Mouse (Mus musculus) MEL (cell line): ENCODE data around the gene Map3k6. TPM values are rescaled to one million over a fixed set of nuclear protein-coding genes. Genes with fewer than 3 reads are reported as not detected.

Experiments
- DNase-seq: peaks from one replicate; pipeline ENCODE4 v3.0.0; 2011; ENCODE audit warnings: low read depth, low spot score
- H3K27ac ChIP-seq: 2 replicates; pipeline ENCODE4 v1.5.1; 2012; ENCODE audit warnings: low read depth, mild to moderate bottlenecking, control low read depth, low read length, moderate library complexity; ENCODE audit not compliant: control insufficient read depth
- H3K27me3 ChIP-seq, 2 experiments: fragments of 150-350 bp in 1 of 2; sonication (generic) in 1 of 2; 2 replicates each; pipeline ENCODE4 v1.6.1; 2012; ENCODE audit warnings: low read length in 2 of 2, mild to moderate bottlenecking in 2 of 2, improper control_type of control experiment in 1 of 2, moderate library complexity in 1 of 2; ENCODE audit not compliant: insufficient read depth in 2 of 2, control insufficient read depth in 1 of 2
- H3K36me3 ChIP-seq, 2 experiments: 2 replicates each; pipeline ENCODE4 v1.6.1; 2012 to 2014; ENCODE audit warnings: low read length in 2 of 2, improper control_type of control experiment in 1 of 2, inconsistent platforms in 1 of 2, mild to moderate bottlenecking in 1 of 2; ENCODE audit not compliant: insufficient read depth in 2 of 2, control insufficient read depth in 1 of 2
- H3K4me1 ChIP-seq, 2 experiments: fragments of 150-350 bp in 1 of 2; sonication (generic) in 1 of 2; 2 replicates each; pipeline ENCODE4 v1.6.1; 2012; ENCODE audit warnings: low read length in 2 of 2, improper control_type of control experiment in 1 of 2, mild to moderate bottlenecking in 1 of 2; ENCODE audit not compliant: insufficient read depth in 2 of 2, control insufficient read depth in 1 of 2
- H3K4me3 ChIP-seq, 2 experiments: fragments of 150-350 bp in 1 of 2; sonication (generic) in 1 of 2; 2 replicates each; pipeline ENCODE4 v1.5.1; 2012; ENCODE audit warnings: low read depth in 2 of 2, low read length in 2 of 2, mild to moderate bottlenecking in 2 of 2, moderate library complexity in 2 of 2, control low read depth in 1 of 2, improper control_type of control experiment in 1 of 2; ENCODE audit not compliant: control insufficient read depth in 1 of 2, insufficient read depth in 1 of 2
- H3K79me2 ChIP-seq: 2 replicates; pipeline ENCODE4 v1.6.1; 2012; ENCODE audit warnings: mild to moderate bottlenecking, low read length, moderate library complexity; ENCODE audit not compliant: control insufficient read depth, poor library complexity, insufficient read depth
- H3K9ac ChIP-seq: 2 replicates; pipeline ENCODE4 v1.6.1; 2012; ENCODE audit warnings: low read depth, mild to moderate bottlenecking, control low read depth, low read length, moderate library complexity; ENCODE audit not compliant: control insufficient read depth, poor library complexity, severe bottlenecking
- H3K9me3 ChIP-seq: fragments of 150-350 bp; sonication (generic); replicated peaks from 2 replicates; pipeline ENCODE4 v1.6.1; 2012; ENCODE audit warnings: mild to moderate bottlenecking, low read length, improper control_type of control experiment, moderate library complexity; ENCODE audit not compliant: insufficient read depth
- BHLHE40 ChIP-seq: IDR thresholded peaks from 2 replicates; pipeline ENCODE4 v1.6.1; 2012; ENCODE audit warnings: low read depth, mild to moderate bottlenecking, inconsistent platforms, low read length, improper control_type of control experiment, borderline replicate concordance
- CHD2 ChIP-seq: IDR thresholded peaks from 2 replicates; pipeline ENCODE4 v1.6.1; 2011; ENCODE audit warnings: low read length, improper control_type of control experiment
- CTCF ChIP-seq, 3 experiments: IDR thresholded peaks in 2 of 3; conservative IDR thresholded peaks in 1 of 3; 2 replicates each; pipeline ENCODE4 v1.5.1; 2011 to 2012; ENCODE audit warnings: low read length in 3 of 3, low read depth in 2 of 3, mild to moderate bottlenecking in 2 of 3, improper control_type of control experiment in 1 of 3, inconsistent platforms in 1 of 3, mixed read lengths in 1 of 3, moderate library complexity in 1 of 3; ENCODE audit not compliant: control insufficient read depth in 1 of 3, insufficient read depth in 1 of 3, poor library complexity in 1 of 3, severe bottlenecking in 1 of 3
- ETS1 ChIP-seq: IDR thresholded peaks from 2 replicates; pipeline ENCODE4 v1.6.1; 2012; ENCODE audit warnings: low read depth, mild to moderate bottlenecking, inconsistent platforms, low read length, improper control_type of control experiment, moderate library complexity
- GABPA ChIP-seq: IDR thresholded peaks from 2 replicates; pipeline ENCODE4 v1.6.1; 2012; ENCODE audit warnings: low read depth, mild to moderate bottlenecking, inconsistent platforms, low read length, improper control_type of control experiment, moderate library complexity
- GATA1 ChIP-seq: IDR thresholded peaks from 2 replicates; pipeline ENCODE4 v1.6.1; 2011; ENCODE audit warnings: low read depth, low read length, improper control_type of control experiment
- HCFC1 ChIP-seq: IDR thresholded peaks from 2 replicates; pipeline ENCODE4 v1.6.1; 2012; ENCODE audit warnings: low read depth, mild to moderate bottlenecking, inconsistent platforms, low read length, improper control_type of control experiment, moderate library complexity
- JUND ChIP-seq: IDR thresholded peaks from 2 replicates; pipeline ENCODE4 v1.6.1; 2011; ENCODE audit warnings: low read depth, mild to moderate bottlenecking, improper control_type of control experiment, low read length
- KAT2A ChIP-seq: conservative IDR thresholded peaks from 2 replicates; pipeline ENCODE4 v1.6.1; 2012; ENCODE audit warnings: low read depth, low read length, improper control_type of control experiment, inconsistent platforms
- MAFK ChIP-seq: IDR thresholded peaks from 2 replicates; pipeline ENCODE4 v1.6.1; 2011; ENCODE audit warnings: low read depth, mild to moderate bottlenecking, low read length, improper control_type of control experiment, borderline replicate concordance
- MAZ ChIP-seq: IDR thresholded peaks from 2 replicates; pipeline ENCODE4 v1.6.1; 2012; ENCODE audit warnings: low read depth, mild to moderate bottlenecking, inconsistent platforms, low read length, improper control_type of control experiment
- MEF2A ChIP-seq: IDR thresholded peaks from 2 replicates; pipeline ENCODE4 v1.6.1; 2014; ENCODE audit warnings: low read depth, mild to moderate bottlenecking, inconsistent platforms, low read length, improper control_type of control experiment; ENCODE audit not compliant: poor library complexity, insufficient replicate concordance, severe bottlenecking; ENCODE audit errors: extremely low read depth
- MXI1 ChIP-seq: IDR thresholded peaks from 2 replicates; pipeline ENCODE4 v1.6.1; 2011; ENCODE audit warnings: mild to moderate bottlenecking, low read depth, low read length, improper control_type of control experiment
- MYC ChIP-seq: IDR thresholded peaks from 2 replicates; pipeline ENCODE4 v1.6.1; 2011; ENCODE audit warnings: low read depth, mild to moderate bottlenecking, low read length, improper control_type of control experiment, moderate library complexity
- NELFE ChIP-seq: IDR thresholded peaks from 2 replicates; pipeline ENCODE4 v1.6.1; 2011; ENCODE audit warnings: low read depth, low read length, improper control_type of control experiment
- POLR2AphosphoS2 ChIP-seq: IDR thresholded peaks from 2 replicates; pipeline ENCODE4 v1.6.1; 2011; ENCODE audit warnings: low read length, improper control_type of control experiment
- POLR2AphosphoS5 ChIP-seq: IDR thresholded peaks from 2 replicates; pipeline ENCODE4 v1.6.1; 2012; ENCODE audit warnings: low read depth, borderline replicate concordance, mild to moderate bottlenecking, inconsistent platforms, low read length, moderate library complexity, mixed read lengths
- RCOR1 ChIP-seq: IDR thresholded peaks from 2 replicates; pipeline ENCODE4 v1.6.1; 2012; ENCODE audit warnings: low read depth, mild to moderate bottlenecking, inconsistent platforms, low read length, improper control_type of control experiment
- SIN3A ChIP-seq: IDR thresholded peaks from 2 replicates; pipeline ENCODE4 v1.6.1; 2012; ENCODE audit warnings: low read length, improper control_type of control experiment, inconsistent platforms
- SMC3 ChIP-seq: IDR thresholded peaks from 2 replicates; pipeline ENCODE4 v1.6.1; 2011; ENCODE audit warnings: low read depth, low read length, improper control_type of control experiment
- TAL1 ChIP-seq: IDR thresholded peaks from 2 replicates; pipeline ENCODE4 v1.6.1; 2012; ENCODE audit warnings: mild to moderate bottlenecking, inconsistent platforms, low read length, moderate library complexity, mixed read lengths
- TBP ChIP-seq: IDR thresholded peaks from 2 replicates; pipeline ENCODE4 v1.8.0; 2011; ENCODE audit warnings: low read depth, low read length, improper control_type of control experiment
- TCF12 ChIP-seq: IDR thresholded peaks from 2 replicates; pipeline ENCODE4 v1.6.1; 2014; ENCODE audit warnings: low read depth, mild to moderate bottlenecking, inconsistent platforms, low read length, improper control_type of control experiment, moderate library complexity
- UBTF ChIP-seq: IDR thresholded peaks from 2 replicates; pipeline ENCODE4 v1.6.1; 2012; ENCODE audit warnings: low read depth, mild to moderate bottlenecking, inconsistent platforms, low read length, improper control_type of control experiment, moderate library complexity, borderline replicate concordance; ENCODE audit not compliant: insufficient read depth
- USF1 ChIP-seq: IDR thresholded peaks from 2 replicates; pipeline ENCODE4 v1.6.1; 2014; ENCODE audit warnings: low read depth, mild to moderate bottlenecking, inconsistent platforms, low read length, improper control_type of control experiment, moderate library complexity
- USF2 ChIP-seq, 2 experiments: IDR thresholded peaks; 2 replicates each; pipeline ENCODE4 v1.6.1; 2011 to 2012; ENCODE audit warnings: improper control_type of control experiment in 2 of 2, low read length in 2 of 2, borderline replicate concordance in 1 of 2, inconsistent platforms in 1 of 2, low read depth in 1 of 2, mild to moderate bottlenecking in 1 of 2; ENCODE audit not compliant: insufficient read depth in 1 of 2
- ZKSCAN1 ChIP-seq: IDR thresholded peaks from 2 replicates; pipeline ENCODE4 v1.6.1; 2012; ENCODE audit warnings: low read depth, mild to moderate bottlenecking, inconsistent platforms, low read length, improper control_type of control experiment, moderate library complexity
- ZMIZ1 ChIP-seq: IDR thresholded peaks from 2 replicates; pipeline ENCODE4 v1.6.1; 2012; ENCODE audit warnings: low read depth, mild to moderate bottlenecking, inconsistent platforms, low read length, improper control_type of control experiment, moderate library complexity
- ZNF384 ChIP-seq: IDR thresholded peaks from 2 replicates; pipeline ENCODE4 v1.6.1; 2012; ENCODE audit warnings: low read depth, mild to moderate bottlenecking, inconsistent platforms, low read length, improper control_type of control experiment
- polyA plus RNA-seq, 2 experiments: library from polyadenylated mRNA; stranded (reverse) in 1 of 2; unstranded in 1 of 2; fragments of >175 nt in 1 of 2; fragments of >200 nt in 1 of 2; gene quantifications; 2 replicates each; pipeline versions ENCODE4 v1.2.1 to v1.2.4; 2012; ENCODE audit warnings: low replicate concordance in 2 of 2, low read depth in 1 of 2; ENCODE audit not compliant: insufficient read length in 2 of 2, insufficient read depth in 1 of 2, missing spikeins in 1 of 2
- total RNA-seq: library from RNA; depleted of rRNA; stranded (reverse); fragments of 300-350 nt; gene quantifications from 2 replicates; pipeline ENCODE4 v1.2.3, GENCODE M21; 2012

Gene Map3k6
- total and polyA plus RNA-seq, 3 experiments = 19.1 to 21.9 TPM; not detected in 1

- H3K27ac ChIP-seq = no peak overlapping the region
- DNase-seq = no peak
- H3K79me2 ChIP-seq = no peaks in the 10 kb centered on the region
- no peak overlapping the region for H3K9ac ChIP-seq
- H3K4me1 ChIP-seq = peaks cover 0 to 6% of the 10 kb centered on the region in 2 experiments; a peak in 2 of 4 replicates
- H3K27me3 ChIP-seq = no peaks in the 10 kb centered on the region
- H3K4me3 ChIP-seq = no peak overlapping the region
- H3K9me3 ChIP-seq = no peaks in the 10 kb centered on the region
- TF ChIP-seq SIN3A (no peak), RCOR1 (no peak), ZMIZ1 (no peak), MAFK (no peak), POLR2AphosphoS5 (no peak)
- TF ChIP-seq, all 39 proteins: peak for 0
- H3K36me3 ChIP-seq = peaks cover 0 to 3% of the 10 kb centered on the region in 2 experiments; a peak in 1 of 4 replicates
Measured at GRCm38 (mm10) chr4:133229582-133229981, 11.0 kb upstream of the Map3k6 start.

- no peak overlapping the region for H3K4me3 ChIP-seq
- peaks cover 0 to 5% of the 10 kb centered on the region in 2 experiments; a peak in 1 of 4 replicates for H3K36me3 ChIP-seq
- peak; percentile 72 for DNase-seq
- peaks cover 0 to 8% of the 10 kb centered on the region in 2 experiments; a peak in 3 of 4 replicates for H3K4me1 ChIP-seq
- peak overlapping the region; percentile 17; the same call in 1 of the 2 replicates for H3K9ac ChIP-seq
- H3K9me3 ChIP-seq = no peaks in the 10 kb centered on the region
- no peaks in the 10 kb centered on the region for H3K79me2 ChIP-seq
- H3K27ac ChIP-seq = no peak overlapping the region
- no peaks in the 10 kb centered on the region for H3K27me3 ChIP-seq
- TF ChIP-seq MXI1 (no peak), MEF2A (no peak), TCF12 (peak; percentile 72), ZNF384 (peak; percentile 82), TBP (no peak), POLR2AphosphoS2 (no peak), TAL1 (peak; percentile 57), USF1 (no peak), ZKSCAN1 (peak; percentile 74; the same call in 1 of the 2 replicates), KAT2A (no peak), RCOR1 (no peak), GABPA (no peak), ZMIZ1 (no peak), CTCF (IDR thresholded peaks at IDR 0.05 in 2 of 3, conservative IDR thresholded peaks at IDR 0.05 in 1 of 3; ENCODE audit: control insufficient read depth in 1 of 3, insufficient read depth in 1 of 3, low read depth in 2 of 3, low read length in 3 of 3, poor library complexity in 1 of 3, severe bottlenecking in 1 of 3) (peak; percentile 51 to 86 (median 82)), UBTF (no peak), SIN3A (peak; percentile 44; the same call in 1 of the 2 replicates), USF2 (IDR thresholded peaks at IDR 0.05; ENCODE audit: borderline replicate concordance in 1 of 2, insufficient read depth in 1 of 2, low read depth in 1 of 2, low read length in 2 of 2) (no peak), MAZ (0 out of 2 replicates have a peak, but pooled peaks have one; percentile 35), GATA1 (no peak), ETS1 (peak; percentile 42; the same call in 1 of the 2 replicates), HCFC1 (no peak), JUND (no peak), BHLHE40 (no peak), MYC (no peak), NELFE (no peak), SMC3 (peak; percentile 85), CHD2 (no peak)
Measured at GRCm38 (mm10) chr4:133233285-133233976, 7.2 kb upstream of the Map3k6 start.
